Mouse (Mus musculus) natural killer cell, adult 2 months (primary cell): ENCODE data around the gene Platr17.
"Not testable (repeated sequence)": the region's sequence is repeated elsewhere in the genome, so short reads cannot be mapped to it uniquely, and the experiment has no call there.

Source experiments
- DNase-seq, 2 experiments: peaks; one replicate each; pipeline ENCODE4 v3.0.0; 2022; ENCODE audit warnings: low spot score in 2 of 2

The Platr17 gene

DNA sequence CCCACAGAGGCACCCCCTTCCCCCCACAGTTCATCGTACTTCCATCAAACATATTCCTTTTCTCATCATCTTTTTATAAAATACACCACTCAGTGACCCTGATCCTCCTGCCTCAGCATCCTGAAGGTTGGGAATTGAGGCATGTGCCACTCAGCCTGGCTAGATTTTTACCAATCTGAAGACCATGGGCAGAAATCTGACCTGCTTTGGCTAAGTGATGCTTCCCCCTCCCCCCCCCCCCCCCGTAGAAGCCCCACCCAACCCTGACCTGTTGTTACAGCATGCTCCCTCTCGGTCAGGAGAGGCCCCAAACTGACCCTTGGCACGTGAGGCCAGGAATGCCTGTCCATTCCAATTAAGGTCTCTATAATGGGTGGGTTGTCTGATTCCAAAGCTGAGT, at the start of gene Platr17:
Platr17 (plus strand) TSS at position 301 of the 400 bp plus-strand sequence.
- not testable (repeated sequence) for DNase-seq

DNA sequence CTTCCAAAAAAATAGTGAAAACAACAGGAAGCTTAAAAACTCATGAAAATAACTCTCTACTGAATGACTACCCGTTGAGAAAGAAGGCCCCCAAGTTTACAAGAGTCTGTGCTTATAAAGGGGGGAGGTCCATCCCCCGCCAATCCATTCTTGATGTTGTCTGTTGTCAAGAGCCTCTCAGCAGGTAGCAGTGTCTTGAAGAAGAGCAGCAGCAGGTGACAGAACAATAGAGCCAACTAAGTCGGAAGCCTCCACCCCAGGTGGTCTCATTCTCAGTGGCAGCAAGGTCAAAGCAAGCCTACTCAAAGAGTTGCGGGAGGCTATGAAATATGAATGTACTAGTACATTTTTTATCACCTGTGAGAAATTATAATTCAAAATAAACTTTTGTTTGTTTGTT, 47.1 kb upstream of the Platr17 start:
- no peak for DNase-seq

DNA sequence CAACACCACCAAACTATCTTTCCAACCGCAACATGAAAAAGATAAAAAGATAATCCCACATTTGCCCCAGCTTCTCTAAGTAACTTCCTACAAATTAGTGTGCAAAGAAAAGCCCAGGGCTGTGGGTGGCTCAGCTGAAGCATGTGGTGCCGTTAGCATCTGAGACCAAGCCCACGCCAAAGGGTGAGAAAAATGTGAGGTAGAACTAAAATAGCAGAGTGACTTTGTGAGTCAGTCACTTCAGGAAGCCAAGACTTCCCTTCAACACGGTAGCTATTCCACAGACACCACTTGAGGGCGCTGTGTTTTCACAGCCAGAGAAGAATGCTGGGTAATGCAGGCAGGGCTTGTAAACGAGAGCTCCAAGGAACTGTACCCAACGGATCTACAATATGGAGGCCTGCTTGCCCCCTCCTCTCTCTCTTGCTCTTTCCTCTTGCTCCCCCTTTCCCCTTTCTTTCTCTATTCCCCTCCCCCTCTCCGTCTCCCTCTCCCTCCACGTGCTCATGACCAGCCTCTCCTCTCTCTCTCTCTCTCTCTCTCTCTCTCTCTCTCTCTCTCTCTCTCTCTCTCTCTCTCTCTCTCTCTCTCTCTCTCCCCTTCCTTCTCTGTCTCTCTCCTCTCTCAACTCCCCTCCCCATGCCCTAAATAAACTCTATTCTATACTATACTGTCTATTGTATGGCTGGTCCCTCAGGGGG, 39.5 kb upstream of the Platr17 start:
- DNase-seq, result peak; percentile 72 to 78

DNA sequence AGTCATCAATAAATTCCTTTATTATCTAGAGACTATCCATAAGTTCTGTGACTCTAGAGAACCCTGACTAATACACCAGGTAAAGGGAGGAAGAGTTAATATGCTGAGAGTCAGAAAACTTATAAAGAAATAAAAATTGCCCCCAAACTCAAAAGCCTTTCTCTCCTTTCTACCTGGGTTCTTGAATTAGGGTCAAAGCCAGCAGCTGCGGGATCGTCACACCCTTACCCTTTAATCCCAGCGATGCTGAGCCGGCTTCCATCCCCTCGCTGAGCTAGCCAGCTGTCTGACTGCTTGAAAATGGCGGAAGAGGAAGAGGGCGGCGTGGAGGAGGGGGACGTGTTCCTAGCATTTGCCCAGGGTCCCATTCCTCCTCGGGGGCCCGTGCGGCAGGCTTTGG, 31.4 kb upstream of the Platr17 start, which contains the start of gene Gm7029:
Gm7029 (plus strand) TSS at position 301 of the 400 bp plus-strand sequence.
- not testable (repeated sequence) for DNase-seq

DNA sequence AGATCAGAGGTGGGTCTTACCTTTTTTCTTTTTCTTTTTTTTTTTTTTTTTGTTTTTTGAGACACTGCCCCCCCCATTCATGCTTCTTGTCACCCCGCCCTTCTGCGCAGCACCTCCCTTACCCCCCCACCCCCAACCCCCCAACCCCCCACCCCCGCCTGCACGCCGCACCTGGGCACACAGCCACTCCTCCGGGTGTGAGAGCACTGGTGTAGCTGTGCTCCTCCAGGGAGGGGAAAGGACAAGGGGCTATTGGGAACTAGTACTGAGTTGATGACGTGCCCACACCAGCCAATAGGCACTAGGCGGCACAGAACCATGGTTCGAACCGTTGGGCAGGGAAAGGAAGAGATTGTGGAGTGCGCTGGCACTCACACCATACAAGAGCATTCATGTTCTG, 30.5 kb upstream of the Platr17 start:
- DNase-seq, result no peak

DNA sequence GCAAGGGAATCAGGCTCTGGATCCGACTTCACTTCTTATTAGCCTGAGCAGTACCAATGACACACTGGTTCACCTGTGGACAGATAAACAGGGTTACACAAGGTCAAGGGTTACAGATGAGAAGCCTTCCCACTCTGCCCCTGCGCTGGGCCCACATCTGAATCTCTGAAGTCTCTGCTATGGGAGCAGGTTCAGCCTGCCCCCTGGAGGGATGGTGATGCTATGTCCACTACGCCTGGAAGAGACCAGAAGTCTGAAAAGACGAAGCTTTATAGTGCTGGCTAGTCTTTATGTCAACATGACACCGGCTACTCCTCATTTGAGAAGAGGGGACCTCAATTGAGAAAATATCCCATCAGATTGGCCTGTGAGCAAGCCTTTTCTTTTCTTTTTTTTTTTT, 29.1 kb upstream of the Platr17 start:
- DNase-seq, result not testable (repeated sequence)

DNA sequence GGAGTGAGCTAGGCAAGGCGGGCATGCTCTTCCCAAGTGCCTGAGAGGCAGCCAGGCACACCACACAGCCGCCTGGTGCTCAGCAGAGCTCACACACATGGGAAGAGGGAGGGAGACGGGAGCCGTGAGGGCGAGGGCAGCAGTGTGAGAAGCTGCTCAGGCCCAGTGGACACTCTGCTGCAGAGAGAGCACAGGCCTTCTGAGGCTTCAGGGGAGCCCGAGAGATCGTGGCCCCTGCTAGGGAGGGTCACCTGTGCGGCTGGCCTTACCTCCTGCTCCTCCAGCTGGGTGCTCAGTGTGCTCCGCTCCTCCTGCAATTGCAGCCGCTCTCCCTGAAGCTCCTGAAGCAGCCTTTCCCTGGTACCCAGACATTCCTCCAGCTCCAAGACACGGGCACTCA, 20.6 kb upstream of the Platr17 start:
- DNase-seq, result not testable (repeated sequence)

DNA sequence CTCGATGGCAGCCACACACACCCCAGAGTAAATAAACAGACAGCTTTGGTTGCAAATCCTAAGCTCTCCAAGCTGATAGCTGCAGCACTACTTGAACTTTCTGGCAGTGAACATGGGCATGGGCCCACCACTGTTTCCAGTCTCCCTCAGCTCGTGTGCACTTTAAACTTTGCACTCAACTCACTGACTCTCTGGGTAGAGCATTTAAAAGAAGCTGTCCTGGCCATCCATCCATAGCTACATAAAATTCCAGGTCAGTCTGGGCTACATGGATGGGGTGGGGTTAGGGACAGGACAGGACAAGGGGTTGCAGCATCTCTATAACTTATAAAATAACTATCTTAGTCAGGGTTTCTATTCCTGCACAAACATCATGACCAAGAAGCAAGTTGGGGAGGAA, 17.1 kb upstream of the Platr17 start:
- not testable (repeated sequence) for DNase-seq

DNA sequence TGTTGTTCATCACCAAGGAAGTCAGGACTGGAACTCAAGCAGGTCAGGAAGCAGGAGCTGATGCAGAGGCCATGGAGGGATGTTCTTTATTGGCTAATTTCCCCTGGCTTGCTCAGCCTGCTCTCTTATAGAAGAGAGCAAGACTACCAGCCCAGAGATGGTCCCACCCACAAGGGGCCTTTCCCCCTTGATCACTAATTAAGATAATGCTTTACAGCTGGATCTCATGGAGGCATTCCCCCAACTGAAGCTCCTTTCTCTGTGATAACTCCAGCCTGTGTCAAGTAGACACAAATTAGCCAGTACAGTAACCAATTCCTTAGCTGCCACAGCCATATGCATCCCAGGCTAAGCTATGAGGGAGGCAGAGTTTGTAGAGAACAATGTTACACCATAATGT, 16.7 kb upstream of the Platr17 start:
- DNase-seq, result not testable (repeated sequence)

DNA sequence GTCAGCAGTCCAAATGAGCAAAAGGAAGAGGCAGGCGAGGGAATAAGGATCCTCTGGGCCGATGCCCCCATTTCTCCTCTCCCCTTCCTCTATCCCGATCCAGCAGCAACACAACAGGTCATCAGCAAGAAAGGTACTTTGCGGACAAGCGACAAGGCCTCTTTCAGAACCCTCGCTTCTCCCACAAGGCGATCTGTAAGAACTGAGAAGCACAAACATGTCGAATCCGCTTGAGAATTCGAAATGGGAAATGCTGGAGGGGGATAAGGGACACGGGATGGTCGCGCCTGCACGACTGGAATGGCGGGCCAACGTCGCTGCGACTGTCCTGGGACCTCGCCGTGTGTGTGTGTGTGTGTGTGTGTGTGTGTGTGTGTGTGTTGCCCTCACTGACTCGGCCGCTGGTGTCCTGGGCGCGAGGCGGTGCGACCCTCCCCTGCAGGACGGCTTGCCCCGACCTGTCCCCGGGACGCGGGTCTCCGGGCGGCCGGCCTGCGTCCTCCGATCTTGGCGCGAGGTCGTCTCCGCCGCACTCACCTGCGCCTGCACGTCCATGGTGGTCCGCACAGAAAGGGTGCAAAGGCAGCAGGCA, 14.9 kb upstream of the Platr17 start:
- not testable (repeated sequence) for DNase-seq

DNA sequence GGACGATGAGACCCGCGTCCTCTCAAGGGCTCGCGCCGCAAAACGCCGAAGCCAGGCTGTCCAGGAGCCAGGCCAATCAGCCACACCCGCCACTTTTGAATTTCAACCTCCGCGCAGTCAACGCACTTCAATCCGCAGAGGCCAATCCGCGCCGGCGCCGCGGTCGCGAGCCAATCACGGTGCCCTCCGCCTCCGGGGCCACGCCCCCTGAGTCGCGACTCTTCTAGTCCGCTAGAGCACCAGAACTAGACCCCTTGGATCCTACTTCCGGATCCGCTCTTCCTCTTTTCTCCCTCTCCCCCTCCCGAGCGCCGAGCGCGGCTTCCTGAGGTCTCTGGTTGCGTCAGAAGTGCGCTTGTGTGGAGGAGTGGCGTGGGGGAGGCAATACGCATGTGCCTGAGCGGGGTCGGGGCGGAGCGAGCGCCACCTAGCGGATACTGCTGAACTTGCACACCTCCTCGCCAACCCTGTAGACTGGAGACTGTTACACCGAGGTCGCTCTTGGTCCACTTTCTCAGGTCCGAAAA, 14.3 kb upstream of the Platr17 start, which contains the start of gene Kifc1:
Kifc1 (minus strand) TSS at position 129 of the 527 bp plus-strand sequence.
- DNase-seq, result peak; percentile 99 to 100

DNA sequence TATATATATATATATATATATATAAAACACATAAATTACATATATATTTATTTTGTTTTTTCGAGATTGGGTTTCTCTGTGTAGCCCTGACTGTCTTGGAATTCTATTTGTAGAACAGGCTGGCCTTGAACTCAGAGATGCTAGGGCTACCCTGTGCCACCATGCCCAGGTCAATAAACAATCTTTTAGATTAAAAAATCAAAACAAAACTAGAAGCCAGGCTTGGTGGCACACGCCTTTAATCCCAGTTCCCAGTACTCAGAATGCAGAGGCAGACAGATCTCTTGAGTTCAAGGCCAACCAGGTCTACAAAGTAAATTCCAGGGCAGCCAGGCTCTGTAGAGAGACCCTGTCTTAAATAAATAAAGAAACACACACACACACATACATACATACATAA, 13.6 kb upstream of the Platr17 start:
- DNase-seq, result no peak

DNA sequence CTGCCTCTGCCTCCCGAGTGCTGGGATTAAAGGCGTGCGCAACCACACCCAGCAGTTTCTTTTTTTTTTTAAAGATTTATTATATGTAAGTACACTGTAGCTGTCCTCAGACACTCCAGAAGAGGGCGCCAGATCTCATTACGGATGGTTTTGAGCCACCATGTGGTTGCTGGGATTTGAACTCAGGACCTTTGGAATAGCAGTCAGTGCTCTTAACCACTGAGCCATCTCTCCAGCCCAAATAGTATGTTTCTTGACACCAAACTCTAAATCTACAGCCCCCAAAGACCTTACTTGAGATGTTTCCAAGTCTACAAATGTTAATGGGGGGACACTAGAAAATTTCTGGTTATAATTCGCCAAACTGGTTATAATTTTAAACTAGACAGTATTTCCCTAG, 13.0 kb upstream of the Platr17 start:
- peak; percentile 25 to 31 for DNase-seq

DNA sequence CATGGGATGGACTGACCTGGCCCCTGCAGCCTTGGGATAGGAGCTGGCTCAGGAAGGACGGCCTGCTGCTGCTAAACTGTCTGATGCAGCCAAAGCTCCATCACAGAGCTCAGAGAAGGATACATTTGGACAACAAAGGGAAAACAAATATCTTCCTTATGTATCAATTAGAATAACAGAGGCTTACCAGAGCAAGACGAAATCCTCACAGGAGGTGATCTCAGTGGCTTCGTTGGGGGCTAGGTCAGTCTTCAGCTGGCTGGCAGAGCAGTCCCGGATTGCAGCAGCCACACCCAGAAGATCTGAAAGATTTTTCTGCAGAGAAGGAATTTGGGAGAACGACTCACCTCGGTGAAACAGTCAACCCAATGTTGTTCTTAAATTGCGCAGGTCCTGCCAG, 12.5 kb upstream of the Platr17 start:
- no peak for DNase-seq

DNA sequence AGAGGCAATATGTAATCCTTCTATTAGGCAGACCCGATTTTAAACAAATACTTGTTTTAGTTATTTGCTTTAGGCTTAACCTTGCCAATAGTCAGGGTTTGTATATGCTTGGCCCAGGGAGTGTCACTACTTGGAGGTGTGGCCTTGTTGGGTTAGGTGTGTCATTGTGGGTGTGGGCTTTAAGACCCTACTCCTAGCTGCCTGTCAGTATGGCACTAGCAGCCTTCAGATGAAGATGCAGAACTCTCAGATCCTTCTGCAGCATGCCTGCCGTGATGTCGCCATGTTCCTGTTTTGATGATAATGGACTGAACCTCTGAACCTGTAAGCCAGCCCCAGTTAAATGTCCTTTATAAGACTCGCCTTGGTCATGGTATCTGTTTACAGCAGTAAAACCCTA, 11.9 kb upstream of the Platr17 start:
- not testable (repeated sequence) for DNase-seq

DNA sequence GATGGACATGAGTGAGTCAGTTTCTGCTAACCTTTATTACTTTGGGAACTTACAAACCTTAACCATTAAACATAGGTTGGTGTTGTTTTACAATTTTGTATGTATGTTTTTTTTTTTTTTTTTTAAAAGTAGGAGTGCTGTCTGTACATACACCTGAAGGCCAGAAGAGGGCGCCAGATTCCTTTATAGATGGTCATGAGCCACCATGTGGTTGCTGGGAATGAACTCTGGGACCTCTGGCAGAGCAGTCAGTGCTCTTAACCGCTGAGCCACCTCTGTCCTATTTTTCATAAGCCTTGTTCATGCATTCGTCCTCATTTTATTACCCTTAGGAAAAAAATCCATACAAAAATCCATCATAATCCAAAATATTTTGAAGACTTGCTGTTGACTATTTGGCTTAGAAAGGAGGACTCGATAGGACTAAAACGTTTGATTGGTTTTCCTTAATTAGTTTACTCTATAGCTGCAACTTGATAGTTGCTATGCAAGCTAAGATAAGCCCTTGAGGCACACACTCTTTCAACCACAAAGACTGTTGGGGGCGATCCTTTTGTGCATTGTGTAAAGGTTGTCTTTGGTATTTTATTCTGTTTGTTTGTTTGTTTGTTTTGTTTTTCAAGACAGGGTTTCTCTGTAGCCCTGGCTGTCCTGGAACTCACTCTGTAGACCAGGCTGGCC, 7.7 kb upstream of the Platr17 start:
- peak in 1 of 2 experiments; percentile 60 for DNase-seq

DNA sequence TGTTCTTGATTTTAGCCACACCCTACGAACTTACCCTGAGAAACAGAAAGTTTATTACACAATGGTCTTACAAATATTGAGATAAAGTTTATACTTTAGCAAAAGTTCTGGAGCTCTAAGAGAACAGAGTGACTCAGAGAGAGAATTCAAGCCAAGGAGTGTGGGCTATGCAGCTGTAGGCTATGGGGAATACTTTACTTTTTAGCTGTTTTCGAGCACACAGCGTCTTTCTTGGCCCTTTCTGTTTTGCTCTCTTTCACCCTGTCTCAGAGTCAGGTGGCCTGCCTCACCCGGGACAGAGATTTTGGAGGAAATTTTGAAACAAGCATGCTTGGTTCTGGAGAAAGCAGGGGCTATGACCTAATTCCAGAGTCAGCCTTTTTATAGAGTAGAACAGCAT, 6.7 kb upstream of the Platr17 start:
- DNase-seq, result not testable (repeated sequence)

DNA sequence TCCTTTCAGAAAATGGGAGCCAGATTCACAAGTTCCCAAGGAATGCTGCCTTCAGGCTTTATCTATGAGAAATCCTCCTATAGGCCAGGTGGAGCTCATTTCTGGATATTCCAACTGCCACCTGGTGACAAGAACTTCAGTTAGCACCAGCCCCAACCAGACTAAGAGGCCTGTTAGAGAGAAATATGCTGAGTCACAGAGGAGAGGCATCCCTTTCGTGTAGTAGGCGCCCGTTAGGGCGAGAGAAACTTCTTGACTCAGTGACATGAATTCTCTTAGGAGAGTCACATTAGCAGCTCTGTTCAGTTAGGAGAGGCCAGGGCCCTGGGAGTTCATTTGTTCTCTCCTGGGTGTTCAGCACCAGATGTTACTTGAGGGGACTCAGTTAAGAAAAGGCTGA, 5.3 kb upstream of the Platr17 start:
- DNase-seq, result no peak

DNA sequence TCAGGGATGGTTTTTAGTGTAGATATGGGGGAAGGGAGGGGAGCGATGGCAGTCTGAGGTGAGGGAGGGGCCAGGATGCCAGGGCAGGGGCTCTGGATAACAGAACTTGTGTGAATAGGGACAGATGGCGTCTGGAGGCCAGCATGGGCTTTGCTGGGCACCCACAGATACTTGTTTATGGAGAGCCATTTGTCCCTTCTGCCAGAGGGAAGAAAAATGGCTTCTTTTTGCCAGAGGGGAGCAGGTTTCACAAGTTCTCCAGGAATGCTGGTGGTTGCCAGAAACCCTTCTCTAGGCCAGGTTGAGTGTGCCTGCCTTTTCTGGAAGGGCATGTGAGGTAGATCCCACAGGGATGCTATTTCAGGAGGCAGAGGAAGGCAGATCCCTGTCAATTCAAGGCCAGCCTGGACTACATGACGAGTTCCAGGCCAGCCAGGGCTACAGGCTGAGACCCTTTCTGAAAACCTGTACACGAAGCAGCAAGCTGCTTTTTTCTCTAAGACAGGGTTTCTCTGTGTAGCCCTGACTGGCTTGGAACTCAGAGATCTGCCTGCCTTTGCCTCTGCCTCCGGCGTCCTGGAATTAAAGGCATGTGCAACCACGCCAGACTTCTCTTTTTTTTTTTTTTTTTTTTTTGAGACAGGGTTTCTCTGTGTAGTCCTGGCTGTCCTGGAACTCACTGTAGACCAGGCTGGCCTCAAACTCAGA, 4.5 kb upstream of the Platr17 start:
- no peak for DNase-seq

DNA sequence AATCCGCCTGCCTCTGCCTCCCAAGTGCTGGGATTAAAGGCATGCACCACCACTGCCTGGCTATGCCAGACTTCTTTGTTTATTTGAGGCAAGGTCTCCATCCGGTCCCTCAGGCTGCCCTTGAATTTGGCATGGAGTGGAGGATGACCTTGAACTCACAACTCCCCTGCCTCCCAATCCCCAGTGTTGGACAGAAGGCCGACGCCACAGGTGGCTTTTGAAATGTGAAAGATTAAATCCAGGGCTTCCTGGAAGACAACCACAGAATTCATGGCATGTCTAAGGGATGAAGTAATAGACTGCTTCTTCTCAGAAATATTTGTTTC, 4.0 kb upstream of the Platr17 start:
- DNase-seq, result no peak

DNA sequence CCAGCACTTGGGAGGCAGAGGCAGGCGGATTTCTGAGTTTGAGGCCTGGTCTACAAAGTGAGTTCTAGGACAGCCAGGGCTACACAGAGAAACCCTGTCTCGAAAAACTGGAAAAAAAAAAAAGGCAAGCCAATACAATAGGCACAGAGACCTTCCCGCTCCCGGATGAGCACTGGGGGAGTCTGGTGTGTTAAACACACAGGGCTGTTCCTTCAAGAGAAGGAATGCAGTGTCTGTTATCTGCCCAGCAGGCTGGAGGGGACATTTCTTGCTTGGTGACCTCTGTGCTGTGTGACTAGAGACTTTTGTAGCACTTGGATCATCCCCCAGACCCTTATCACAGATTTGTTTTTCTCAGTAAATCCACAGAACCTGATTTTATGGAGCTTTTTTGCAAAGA, 3.3 kb upstream of the Platr17 start:
- DNase-seq, result no peak

DNA sequence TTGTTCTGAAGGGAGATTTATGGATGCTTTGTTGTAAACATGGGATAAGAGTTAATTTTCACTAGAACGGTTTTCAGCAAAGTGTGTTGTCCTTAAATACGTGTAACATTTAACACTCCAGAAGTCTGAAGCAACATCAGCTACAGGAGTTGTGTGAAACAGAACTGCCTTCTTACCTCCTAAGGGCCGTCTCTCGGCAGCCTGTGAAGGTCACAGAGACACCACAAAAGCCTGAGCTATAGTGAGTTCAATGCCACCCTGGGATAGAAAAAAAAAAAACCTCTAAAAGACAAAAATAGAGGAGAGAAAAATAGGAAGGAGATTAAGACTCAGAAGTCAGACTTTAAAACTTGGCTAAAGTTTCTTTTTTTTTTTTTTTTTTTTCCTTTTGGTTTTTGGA, 2.9 kb upstream of the Platr17 start:
- no peak for DNase-seq
